Mouse (Mus musculus) small intestine, adult 2 months (tissue): ENCODE measurements around the gene Dab1. TPM values are rescaled to one million over a fixed set of nuclear protein-coding genes. Genes with fewer than 3 reads are reported as not detected.

Experiments used
- H3K27ac ChIP-seq: fragments of 200-500 bp; 2 replicates; pipeline ENCODE4 v1.5.1; 2012; ENCODE audit warnings: low read depth, low read length, control low read depth, inconsistent platforms; ENCODE audit not compliant: insufficient read depth
- H3K27me3 ChIP-seq: fragments of 200-500 bp; 2 replicates; pipeline ENCODE4 v1.6.1; 2012; ENCODE audit warnings: mild to moderate bottlenecking, moderate library complexity, low read length, inconsistent platforms; ENCODE audit not compliant: control insufficient read depth, insufficient read depth
- H3K36me3 ChIP-seq: fragments of 200-500 bp; 2 replicates; pipeline ENCODE4 v1.6.1; 2012; ENCODE audit warnings: mild to moderate bottlenecking, low read length, control low read depth, inconsistent platforms; ENCODE audit not compliant: control insufficient read depth, insufficient read depth
- H3K4me1 ChIP-seq: fragments of 200-500 bp; 2 replicates; pipeline ENCODE4 v1.6.1; 2012; ENCODE audit warnings: low read length, inconsistent platforms, mixed read lengths; ENCODE audit not compliant: control insufficient read depth, insufficient read depth, insufficient read length
- H3K4me3 ChIP-seq: fragments of 200-500 bp; 2 replicates; pipeline ENCODE4 v1.5.1; 2012; ENCODE audit warnings: low read depth, mild to moderate bottlenecking, control low read depth, inconsistent platforms, low read length, moderate library complexity
- CTCF ChIP-seq: fragments of 200-500 bp; IDR thresholded peaks from 2 replicates; pipeline ENCODE4 v1.5.1; 2012; ENCODE audit warnings: low read depth, mild to moderate bottlenecking, control low read depth, inconsistent platforms, low read length, moderate library complexity, mixed read lengths; ENCODE audit not compliant: insufficient replicate concordance, insufficient read length; ENCODE audit errors: extremely low read depth
- POLR2A ChIP-seq: fragments of 200-500 bp; IDR thresholded peaks from 2 replicates; pipeline ENCODE4 v1.6.1; 2012; ENCODE audit warnings: low read depth, mild to moderate bottlenecking, control low read depth, inconsistent platforms, low read length, moderate library complexity
- WGBS: fragments of 180-500 bp; shearing (Covaris S2); methylation state at CpG from one replicate; pipeline ENCODE4 v1.1.7; 2018; 5-methylcytosine and 5-hydroxymethylcytosine counted together
- polyA plus RNA-seq: library from polyadenylated mRNA; depleted of rRNA; stranded (reverse); fragments of >200 nt; gene quantifications from 2 replicates; pipeline ENCODE4 v1.2.3, GENCODE M21; 2012

Gene Dab1
- polyA plus RNA-seq, 1 experiment = 57.9 TPM

DNA sequence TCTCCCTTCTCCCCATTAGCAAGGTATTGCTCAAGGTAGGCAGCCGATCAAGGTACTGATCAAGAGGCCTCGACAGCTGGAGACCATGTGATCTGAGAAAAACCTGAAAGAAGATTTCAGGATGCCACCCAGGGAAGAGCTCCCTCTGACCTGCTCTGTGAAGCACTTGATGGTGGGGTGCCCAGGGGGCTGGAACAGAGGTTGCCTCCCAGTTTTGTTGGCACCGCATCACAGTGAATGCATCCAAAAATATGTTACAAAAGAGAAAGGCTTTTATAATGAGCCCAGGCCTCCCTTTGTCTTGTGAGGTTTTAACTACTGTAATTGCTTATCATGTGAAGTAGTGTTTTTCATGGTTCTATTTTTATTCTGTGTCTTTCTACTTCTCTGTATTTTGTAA, 1054.2 kb downstream of the Dab1 start:
- Histone ChIP-seq H3K4me3 (no peak overlapping the region), H3K27me3 (no peaks in the 10 kb centered on the region), H3K27ac (no peak overlapping the region), H3K36me3 (0 out of 2 replicates have a peak, but pooled peaks cover 1% of the 10 kb centered on the region), H3K4me1 (no peaks in the 10 kb centered on the region)
- 78% methylated on average over 3 of the region's 3 CpGs for WGBS
- TF ChIP-seq CTCF (no peak), POLR2A (no peak)

DNA sequence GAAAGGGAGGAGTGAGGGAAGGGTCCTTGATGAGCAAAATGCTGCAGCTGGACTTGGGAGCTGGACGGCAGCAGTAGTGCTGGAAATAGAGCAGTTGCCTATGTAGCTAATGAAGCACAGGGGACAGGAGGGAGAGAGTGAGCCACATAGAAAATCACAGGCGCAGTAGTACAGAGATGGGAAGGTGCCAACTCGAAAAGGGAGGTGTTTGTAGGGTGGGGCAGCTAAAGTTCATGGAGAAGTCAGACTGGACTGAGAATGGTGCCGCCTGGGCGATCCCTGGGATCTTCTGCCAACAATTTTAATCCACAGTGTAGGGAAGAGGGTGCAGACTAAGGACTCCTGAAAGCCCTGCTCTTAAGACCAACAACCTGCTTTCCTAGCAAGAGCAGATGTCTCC, 1055.5 kb downstream of the Dab1 start:
- WGBS = 57% methylated on average over 5 of the region's 5 CpGs

DNA sequence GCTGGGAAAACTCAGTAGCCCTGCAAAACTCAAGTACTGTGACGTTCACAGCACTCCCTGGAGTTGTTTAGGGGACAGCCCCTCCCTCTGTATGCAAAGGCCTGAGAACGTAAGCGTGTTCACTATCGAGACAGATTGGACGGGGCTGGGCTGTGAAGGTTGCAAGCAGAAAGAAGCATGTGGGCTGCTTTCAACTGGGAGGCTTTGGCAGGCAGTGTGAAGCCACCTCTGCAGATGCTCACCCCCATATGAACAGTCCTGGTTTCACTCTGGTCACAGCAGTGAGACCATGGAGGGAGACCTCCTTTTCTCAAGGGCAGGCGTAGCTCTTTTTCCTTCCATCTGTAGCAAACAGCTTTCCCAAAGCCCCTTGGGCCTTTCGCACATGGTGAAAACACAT, 1059.1 kb downstream of the Dab1 start:
- TF ChIP-seq POLR2A = no peak
- no peak for TF ChIP-seq CTCF
- Histone ChIP-seq H3K4me3 (no peak overlapping the region), H3K27ac (no peak overlapping the region), H3K36me3 (peaks cover 6% of the 10 kb centered on the region), H3K4me1 (no peaks in the 10 kb centered on the region), H3K27me3 (no peaks in the 10 kb centered on the region)
- WGBS = 84% methylated on average over 7 of the region's 7 CpGs

More for the DNA sequence above, 1055.5 kb downstream of the Dab1 start:
- Histone ChIP-seq H3K27ac (no peak overlapping the region), H3K4me1 (no peaks in the 10 kb centered on the region), H3K4me3 (no peak overlapping the region), H3K27me3 (no peaks in the 10 kb centered on the region), H3K36me3 (0 out of 2 replicates have a peak, but pooled peaks cover 1% of the 10 kb centered on the region)
- TF ChIP-seq CTCF (no peak), POLR2A (no peak)

DNA sequence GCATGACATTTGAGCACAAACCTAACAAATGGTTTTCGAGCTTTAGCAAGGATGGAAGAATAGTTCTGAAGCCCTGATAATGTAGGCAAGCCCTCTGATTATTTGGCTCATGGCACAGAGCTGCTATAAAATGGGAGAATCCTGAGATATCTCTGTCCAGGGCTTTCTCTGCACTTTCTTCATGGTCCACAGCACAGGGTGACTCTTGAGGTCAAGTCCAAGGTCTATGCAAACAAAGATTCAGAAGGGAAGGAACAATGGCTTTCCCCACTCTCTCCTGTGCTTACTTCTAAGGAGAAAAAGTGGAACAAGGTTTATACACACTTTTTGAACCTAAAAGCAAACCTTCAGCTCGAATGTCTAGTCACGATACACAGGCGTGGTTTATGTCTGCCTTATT, 1061.3 kb downstream of the Dab1 start:
- TF ChIP-seq CTCF (no peak), POLR2A (no peak)
- H3K4me3 ChIP-seq = no peak overlapping the region
- no peak overlapping the region for H3K27ac ChIP-seq
- H3K27me3 ChIP-seq = no peaks in the 10 kb centered on the region
- WGBS = 80% methylated on average over 4 of the region's 4 CpGs
- H3K36me3 ChIP-seq = peaks cover 6% of the 10 kb centered on the region
- H3K4me1 ChIP-seq = no peaks in the 10 kb centered on the region

DNA sequence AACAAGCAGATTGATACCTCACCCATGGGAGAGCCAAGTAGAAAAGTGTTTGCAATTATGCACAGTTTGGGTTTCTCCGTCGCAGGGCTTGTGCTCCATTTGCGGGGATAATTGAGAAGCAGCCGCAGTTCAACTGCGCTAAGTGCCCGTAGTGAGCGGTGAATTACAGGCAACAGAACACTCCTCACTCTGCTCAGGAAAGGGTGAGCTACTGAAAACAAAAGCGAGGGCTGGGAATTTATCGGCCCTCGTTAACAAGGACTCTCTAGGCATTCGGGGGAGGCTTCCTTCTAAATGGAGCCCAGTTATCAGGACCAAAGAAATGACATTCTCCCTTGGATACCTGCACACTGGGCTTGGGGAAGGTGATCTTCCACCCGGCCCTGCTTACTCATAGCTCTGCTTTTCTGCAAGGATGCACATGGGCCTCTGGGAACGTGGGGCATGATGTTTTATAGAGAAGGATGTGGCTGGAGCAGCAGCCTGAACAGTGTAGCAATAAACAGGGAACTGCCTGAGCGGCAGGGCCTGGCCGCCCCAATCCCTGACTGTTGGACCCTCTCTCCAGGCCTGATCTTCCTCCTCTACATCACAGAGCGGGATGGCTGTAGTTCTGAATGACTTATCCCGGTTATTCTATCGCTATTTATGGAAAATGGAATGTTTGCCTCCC, 1067.1 kb downstream of the Dab1 start:
- 84% methylated on average over 18 of the region's 18 CpGs for WGBS
- no peaks in the 10 kb centered on the region for H3K27me3 ChIP-seq
- no peak overlapping the region for H3K4me3 ChIP-seq
- H3K27ac ChIP-seq = no peak overlapping the region
- H3K36me3 ChIP-seq = 0 out of 2 replicates have a peak, but pooled peaks cover 3% of the 10 kb centered on the region
- H3K4me1 ChIP-seq = no peaks in the 10 kb centered on the region
- TF ChIP-seq CTCF (no peak), POLR2A (no peak)

DNA sequence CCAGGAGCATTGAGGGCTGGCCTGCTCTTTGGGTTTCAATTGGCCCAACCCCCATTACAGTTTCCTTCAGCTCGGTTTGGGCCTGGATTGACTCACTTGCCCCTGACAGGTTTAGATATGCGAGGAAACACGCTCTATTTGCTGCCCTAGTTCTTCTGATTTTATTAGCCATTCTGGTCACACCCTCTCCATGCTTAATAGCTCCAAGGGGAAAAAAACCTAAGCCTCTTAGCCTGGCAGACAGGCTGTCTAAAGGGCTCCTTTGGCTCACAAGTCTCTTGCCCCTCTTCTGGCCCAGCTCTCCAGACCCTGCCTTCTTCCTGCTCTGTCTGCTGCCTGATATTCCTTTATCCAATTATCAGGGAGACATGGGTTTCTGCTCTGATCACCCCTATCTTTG, 1069.9 kb downstream of the Dab1 start:
- WGBS = 30% methylated on average over 3 of the region's 3 CpGs
- TF ChIP-seq CTCF = no peak
- TF ChIP-seq POLR2A = no peak
- H3K27ac ChIP-seq = no peak overlapping the region

DNA sequence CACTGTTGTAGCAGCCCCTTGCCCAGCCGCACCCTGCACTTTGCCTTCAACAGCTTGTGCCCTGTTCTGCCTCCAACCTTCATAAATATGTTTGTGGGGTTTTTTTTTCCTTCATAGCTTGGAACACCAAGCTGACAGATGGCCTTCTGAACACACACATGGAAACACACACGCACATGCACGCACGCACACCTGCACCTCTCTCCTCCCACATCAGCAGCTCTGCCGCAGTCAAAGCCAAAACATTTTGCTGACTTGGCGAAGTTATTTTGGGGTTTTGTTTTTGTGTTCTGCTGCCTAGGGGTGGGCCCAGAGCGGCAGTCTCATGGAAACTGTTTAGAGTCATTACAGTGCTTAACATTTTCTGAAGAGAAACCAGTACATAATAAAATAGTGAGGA, 1071.9 kb downstream of the Dab1 start:
- no peak overlapping the region for H3K4me3 ChIP-seq
- H3K27me3 ChIP-seq = no peaks in the 10 kb centered on the region
- H3K4me1 ChIP-seq = no peaks in the 10 kb centered on the region
- H3K36me3 ChIP-seq = peaks cover 3% of the 10 kb centered on the region; the same call in 1 of the 2 replicates
- H3K27ac ChIP-seq = no peak overlapping the region
- TF ChIP-seq CTCF (no peak), POLR2A (no peak)
- WGBS = 90% methylated on average over 7 of the region's 7 CpGs

More for the DNA sequence above, 1069.9 kb downstream of the Dab1 start:
- no peaks in the 10 kb centered on the region for H3K4me1 ChIP-seq
- no peak overlapping the region for H3K4me3 ChIP-seq
- H3K36me3 ChIP-seq = 0 out of 2 replicates have a peak, but pooled peaks cover 3% of the 10 kb centered on the region
- H3K27me3 ChIP-seq = no peaks in the 10 kb centered on the region
